Mouse (Mus musculus): ENCODE measurements around the gene Gm10392. TPM values are rescaled to one million over a fixed set of nuclear protein-coding genes. Genes with fewer than 3 reads are reported as not detected.

The Gm10392 gene
- polyA plus RNA-seq, 1 experiment from 2014 or later = 0.16 TPM

DNA sequence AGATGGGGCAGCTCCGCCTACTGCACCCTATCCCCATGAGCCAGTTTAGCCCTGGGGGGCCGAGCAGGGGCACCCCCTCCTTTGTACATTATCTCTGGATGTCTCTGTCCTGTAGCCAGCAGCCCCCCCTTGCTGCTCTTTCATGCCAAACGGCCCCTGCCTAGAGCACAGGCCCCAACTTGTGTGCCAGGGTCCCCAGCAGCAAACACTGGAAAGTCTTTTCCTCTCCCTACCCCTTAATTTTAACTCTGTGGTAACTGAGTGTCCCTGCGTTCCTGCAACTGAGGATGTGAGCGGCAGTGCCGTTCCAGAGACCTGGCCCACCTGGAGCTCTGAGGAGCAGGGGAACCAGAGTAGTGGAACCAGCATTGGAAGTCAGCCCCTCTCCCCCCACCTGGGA lies 12.1 kb downstream of the Gm10392 start:
- no peak for TF ChIP-seq CTCF (IDR thresholded peaks at IDR 0.05; ENCODE audit: low read depth)
- peaks cover 79% of the 10 kb centered on the region for H3K36me3 ChIP-seq (ENCODE audit: insufficient read depth)

DNA sequence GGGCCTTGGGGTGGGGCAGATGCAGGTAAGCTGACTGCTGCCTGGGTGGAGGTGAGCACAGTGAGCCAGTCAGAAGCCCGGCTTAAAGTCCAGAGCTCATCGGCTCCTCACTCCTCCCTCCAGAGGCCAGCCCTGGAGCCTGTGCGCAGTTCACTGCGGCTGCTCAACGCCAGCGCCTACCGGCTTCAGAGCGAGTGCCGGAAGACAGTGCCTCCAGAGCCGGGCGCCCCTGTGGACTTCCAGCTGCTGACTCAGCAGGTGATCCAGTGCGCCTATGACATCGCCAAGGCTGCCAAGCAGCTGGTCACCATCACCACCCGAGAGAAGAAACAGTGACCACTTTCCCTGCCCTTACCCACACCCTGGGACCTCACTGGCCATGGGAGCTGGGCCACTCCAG lies 12.7 kb downstream of the Gm10392 start:
- Histone ChIP-seq H3K27me3 (ENCODE audit: insufficient read depth, low read length) (no peaks in the 10 kb centered on the region), H3K4me3 (ENCODE audit: low read depth, low read length) (no peak overlapping the region), H3K9me3 (ENCODE audit: low read depth, low read length) (no peaks in the 10 kb centered on the region), H3K4me1 (ENCODE audit: insufficient read depth) (peaks cover 5% of the 10 kb centered on the region; the same call in 1 of the 2 replicates), H3K9ac (no peak overlapping the region), H3K4me2 (no peak overlapping the region), H3K27ac (ENCODE audit: low read depth) (no peak overlapping the region), H3K36me3 (ENCODE audit: insufficient read depth) (peaks cover 84% of the 10 kb centered on the region)
- 84% methylated on average over 14 of the region's 14 CpGs for WGBS
- no peak for TF ChIP-seq CTCF (IDR thresholded peaks at IDR 0.05; ENCODE audit: low read depth)
- no peak for DNase-seq
- no peak for ATAC-seq (ENCODE audit: insufficient read depth)

More for the DNA sequence above, 12.1 kb downstream of the Gm10392 start:
- no peak for ATAC-seq (ENCODE audit: insufficient read depth)
- Histone ChIP-seq H3K4me1 (ENCODE audit: insufficient read depth) (peaks cover 8% of the 10 kb centered on the region; the same call in 1 of the 2 replicates), H3K27me3 (ENCODE audit: insufficient read depth, low read length) (no peaks in the 10 kb centered on the region), H3K4me2 (no peak overlapping the region), H3K9ac (no peak overlapping the region), H3K4me3 (ENCODE audit: low read depth, low read length) (no peak overlapping the region), H3K27ac (ENCODE audit: low read depth) (no peak overlapping the region), H3K9me3 (ENCODE audit: low read depth, low read length) (no peaks in the 10 kb centered on the region)
- no peak for DNase-seq
- 77% methylated on average over 6 of the region's 6 CpGs for WGBS

DNA sequence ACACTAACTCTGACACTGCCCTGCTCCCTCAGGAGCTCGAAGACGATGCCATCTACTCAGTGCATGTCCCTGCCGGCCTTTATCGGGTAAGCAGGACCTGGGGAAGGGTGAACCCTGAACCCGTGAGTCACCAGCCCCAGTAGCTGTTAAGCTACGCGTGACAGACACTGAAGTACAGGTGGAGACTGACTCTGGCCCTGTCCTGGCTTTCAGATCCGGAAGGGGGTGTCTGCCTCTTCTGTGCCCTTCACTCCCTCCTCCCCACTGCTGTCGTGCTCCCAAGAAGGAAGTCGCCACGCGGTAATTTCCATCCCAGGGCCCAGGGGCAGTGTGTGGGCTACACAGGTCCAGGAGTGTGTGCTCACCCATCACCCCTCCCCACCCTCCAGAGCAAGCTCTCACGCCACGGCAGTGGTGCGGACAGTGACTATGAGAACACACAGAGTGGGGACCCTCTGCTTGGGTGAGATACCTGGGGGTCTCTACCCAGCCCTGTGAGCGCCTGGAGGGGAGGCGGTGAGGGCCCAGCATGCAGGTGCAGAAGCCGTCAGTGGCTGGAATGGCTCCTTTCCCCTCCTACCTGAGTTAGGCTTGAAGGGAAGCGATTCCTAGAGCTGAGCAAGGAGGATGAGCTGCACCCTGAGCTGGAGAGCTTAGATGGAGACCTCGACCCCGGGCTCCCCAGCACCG lies 13.6 kb downstream of the Gm10392 start:
- Histone ChIP-seq H3K4me3 (ENCODE audit: low read depth, low read length) (no peak overlapping the region), H3K9ac (no peak overlapping the region), H3K27ac (ENCODE audit: low read depth) (no peak overlapping the region), H3K9me3 (ENCODE audit: low read depth, low read length) (no peaks in the 10 kb centered on the region), H3K36me3 (ENCODE audit: insufficient read depth) (peaks cover 87% of the 10 kb centered on the region), H3K4me1 (ENCODE audit: insufficient read depth) (peaks cover 5% of the 10 kb centered on the region; the same call in 1 of the 2 replicates), H3K27me3 (ENCODE audit: insufficient read depth, low read length) (no peaks in the 10 kb centered on the region), H3K4me2 (no peak overlapping the region)
- ATAC-seq (ENCODE audit: insufficient read depth) = no peak
- TF ChIP-seq CTCF (IDR thresholded peaks at IDR 0.05; ENCODE audit: low read depth) = no peak
- 87% methylated on average over 22 of the region's 22 CpGs for WGBS
- no peak for DNase-seq

DNA sequence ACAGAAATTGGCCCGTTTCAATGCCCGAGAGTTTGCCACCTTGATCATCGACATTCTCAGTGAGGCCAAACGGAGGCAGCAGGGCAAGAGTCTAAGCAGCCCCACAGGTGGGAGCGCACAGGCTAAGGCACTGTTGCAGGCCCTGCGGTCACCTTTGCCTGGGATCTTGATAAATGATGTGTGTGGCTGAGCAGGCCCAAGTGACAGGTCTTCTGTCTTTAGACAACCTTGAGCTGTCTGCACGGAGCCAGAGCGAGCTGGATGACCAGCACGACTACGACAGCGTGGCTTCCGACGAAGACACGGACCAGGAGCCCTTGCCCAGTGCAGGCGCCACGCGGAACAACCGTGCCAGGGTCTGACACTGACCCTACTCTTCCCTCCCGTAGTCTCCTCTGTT lies 14.6 kb downstream of the Gm10392 start:
- H3K4me3 ChIP-seq (ENCODE audit: low read depth, low read length) = no peak overlapping the region
- no peaks in the 10 kb centered on the region for H3K27me3 ChIP-seq (ENCODE audit: insufficient read depth, low read length)
- TF ChIP-seq CTCF (IDR thresholded peaks at IDR 0.05; ENCODE audit: low read depth) = no peak
- ATAC-seq (ENCODE audit: insufficient read depth) (no peak), DNase-seq (no peak)
- no peak overlapping the region for H3K9ac ChIP-seq
- H3K36me3 ChIP-seq (ENCODE audit: insufficient read depth) = peaks cover 90% of the 10 kb centered on the region
- H3K9me3 ChIP-seq (ENCODE audit: low read depth, low read length) = no peaks in the 10 kb centered on the region
- peaks cover 5% of the 10 kb centered on the region; the same call in 1 of the 2 replicates for H3K4me1 ChIP-seq (ENCODE audit: insufficient read depth)
- 87% methylated on average over 19 of the region's 19 CpGs for WGBS
- no peak overlapping the region for H3K27ac ChIP-seq (ENCODE audit: low read depth)
- H3K4me2 ChIP-seq = no peak overlapping the region

DNA sequence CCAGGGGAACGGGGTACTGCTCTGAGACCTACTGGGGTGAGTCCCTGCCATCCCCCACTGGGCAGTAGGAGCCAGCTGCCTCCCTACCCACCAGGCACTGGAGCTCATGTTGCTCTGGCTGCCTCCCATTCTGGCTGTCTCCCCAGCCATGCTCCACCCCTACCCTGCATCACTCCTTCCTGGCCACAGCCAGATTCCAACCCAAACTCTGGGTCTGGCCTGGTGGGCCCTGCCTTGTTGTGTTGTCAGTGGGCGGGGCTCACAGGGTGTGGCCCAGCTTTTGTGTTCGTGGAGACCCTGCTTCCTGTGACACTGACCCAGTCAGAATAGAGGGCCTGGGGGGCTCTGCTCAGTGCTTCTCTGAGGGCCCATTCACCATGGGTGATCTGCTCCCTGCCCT lies 15.5 kb downstream of the Gm10392 start:
- DNase-seq (no peak), ATAC-seq (ENCODE audit: insufficient read depth) (no peak)
- Histone ChIP-seq H3K4me2 (no peak overlapping the region), H3K36me3 (ENCODE audit: insufficient read depth) (peaks cover 89% of the 10 kb centered on the region), H3K27me3 (ENCODE audit: insufficient read depth, low read length) (no peaks in the 10 kb centered on the region), H3K4me1 (ENCODE audit: insufficient read depth) (peaks cover 4% of the 10 kb centered on the region; the same call in 1 of the 2 replicates), H3K4me3 (ENCODE audit: low read depth, low read length) (no peak overlapping the region), H3K27ac (ENCODE audit: low read depth) (no peak overlapping the region), H3K9me3 (ENCODE audit: low read depth, low read length) (no peaks in the 10 kb centered on the region), H3K9ac (no peak overlapping the region)
- TF ChIP-seq CTCF (IDR thresholded peaks at IDR 0.05; ENCODE audit: low read depth) = no peak
- 77% methylated on average over 3 of the region's 3 CpGs for WGBS

DNA sequence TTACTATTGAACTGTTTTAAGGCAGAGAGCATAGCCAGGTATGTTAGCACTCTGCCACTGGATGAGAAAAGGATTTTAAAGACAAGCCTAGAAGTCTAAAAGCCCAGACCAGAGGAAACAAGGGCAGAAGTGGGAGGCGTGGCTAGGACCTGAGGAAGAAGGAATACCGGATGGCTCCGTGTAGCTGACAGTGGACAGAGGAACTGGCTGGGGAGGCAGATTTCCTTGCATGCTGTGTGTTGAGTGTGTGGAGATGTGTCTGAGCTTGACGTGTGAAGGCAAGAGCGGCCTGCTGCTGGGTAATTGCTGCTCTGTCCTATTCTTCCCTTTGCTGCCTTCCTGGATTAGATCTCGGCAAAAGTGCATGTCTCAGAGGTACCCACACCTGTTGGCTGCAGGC lies 16.5 kb downstream of the Gm10392 start:
- Histone ChIP-seq H3K27ac (ENCODE audit: low read depth) (no peak overlapping the region), H3K27me3 (ENCODE audit: insufficient read depth, low read length) (no peaks in the 10 kb centered on the region), H3K4me2 (no peak overlapping the region), H3K9me3 (ENCODE audit: low read depth, low read length) (no peaks in the 10 kb centered on the region), H3K4me1 (ENCODE audit: insufficient read depth) (peaks cover 3% of the 10 kb centered on the region; the same call in 1 of the 2 replicates), H3K4me3 (ENCODE audit: low read depth, low read length) (no peak overlapping the region), H3K9ac (no peak overlapping the region), H3K36me3 (ENCODE audit: insufficient read depth) (peaks cover 84% of the 10 kb centered on the region)
- ATAC-seq (ENCODE audit: insufficient read depth) (no peak), DNase-seq (no peak)
- 67% methylated on average over 6 of the region's 6 CpGs for WGBS
- TF ChIP-seq CTCF (IDR thresholded peaks at IDR 0.05; ENCODE audit: low read depth) = no peak

DNA sequence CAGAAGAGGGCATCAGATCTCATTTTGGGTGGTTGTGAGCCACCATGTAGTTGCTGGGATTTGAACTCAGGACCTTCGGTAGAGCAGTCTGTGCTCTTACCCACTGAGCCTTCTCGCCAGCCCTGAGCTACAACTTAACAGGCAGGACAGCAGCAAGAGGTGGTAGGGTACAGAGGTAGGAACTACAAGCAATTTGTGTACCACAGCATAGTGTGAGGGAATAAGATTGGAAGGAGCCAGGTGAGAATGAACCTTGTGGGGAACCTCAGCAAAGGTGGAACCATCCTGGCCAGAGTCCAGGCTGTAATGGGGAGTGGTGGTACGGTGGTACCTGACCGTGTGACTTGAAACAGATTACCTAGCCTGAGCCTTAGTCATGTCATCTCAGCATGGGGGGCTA lies 17.0 kb downstream of the Gm10392 start:
- no peak overlapping the region for H3K9ac ChIP-seq
- WGBS = 92% methylated on average over 4 of the region's 4 CpGs
- no peak overlapping the region for H3K4me3 ChIP-seq (ENCODE audit: low read depth, low read length)
- DNase-seq (no peak), ATAC-seq (ENCODE audit: insufficient read depth) (no peak)
- H3K27ac ChIP-seq (ENCODE audit: low read depth) = no peak overlapping the region
- TF ChIP-seq CTCF (IDR thresholded peaks at IDR 0.05; ENCODE audit: low read depth) = no peak
- peaks cover 79% of the 10 kb centered on the region for H3K36me3 ChIP-seq (ENCODE audit: insufficient read depth)
- no peaks in the 10 kb centered on the region for H3K27me3 ChIP-seq (ENCODE audit: insufficient read depth, low read length)
- no peak overlapping the region for H3K4me2 ChIP-seq
- H3K4me1 ChIP-seq (ENCODE audit: insufficient read depth) = peaks cover 7% of the 10 kb centered on the region
- H3K9me3 ChIP-seq (ENCODE audit: low read depth, low read length) = no peaks in the 10 kb centered on the region
